Mouse (Mus musculus) adrenal gland, adult 2 months (tissue): Measurements from ENCODE around the gene Vars. TPM values are rescaled to one million over a fixed set of nuclear protein-coding genes. Genes with fewer than 3 reads are reported as not detected.
"Not testable (repeated sequence)": the region's sequence is repeated elsewhere in the genome, so short reads cannot be mapped to it uniquely, and the experiment has no call there.

Experiments used
- DNase-seq: peaks from one replicate; pipeline ENCODE4 v3.0.0; 2021
- polyA plus RNA-seq: library from polyadenylated mRNA; depleted of rRNA; stranded (reverse); fragments of >200 nt; gene quantifications from 2 replicates; pipeline ENCODE4 v1.2.3, GENCODE M21; 2012
- total RNA-seq, 2 experiments: library from RNA; stranded (reverse); gene quantifications; 2 replicates each; pipeline ENCODE4 v1.2.3; 2021

The Vars gene
- total and polyA plus RNA-seq, 3 experiments = 57.9 to 214 (median 60.2) TPM

- peak; percentile 94 for DNase-seq
Measured at GRCm38 (mm10) chr17:34972069-34972749, 28.6 kb upstream of the Vars start, which contains the start of the genes Hspa1a and Hspa1l. TSS of gene Hspa1a (minus strand) at chr17:34972156. TSS of gene Hspa1l (plus strand) at chr17:34972703.

GRCm38 (mm10) chr17:34975581-34976492, 24.9 kb upstream of the Vars start:
- peak; percentile 75 for DNase-seq

DNA sequence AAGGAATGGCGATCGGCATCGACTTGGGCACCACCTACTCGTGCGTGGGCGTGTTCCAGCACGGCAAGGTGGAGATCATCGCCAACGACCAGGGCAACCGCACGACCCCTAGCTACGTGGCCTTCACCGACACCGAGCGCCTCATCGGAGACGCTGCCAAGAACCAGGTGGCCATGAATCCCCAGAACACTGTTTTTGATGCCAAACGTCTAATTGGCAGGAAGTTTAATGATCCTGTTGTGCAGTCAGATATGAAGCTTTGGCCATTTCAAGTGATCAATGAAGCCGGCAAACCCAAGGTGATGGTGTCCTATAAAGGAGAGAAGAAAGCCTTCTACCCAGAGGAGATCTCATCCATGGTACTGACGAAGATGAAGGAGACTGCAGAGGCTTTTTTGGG, 23.8 kb upstream of the Vars start:
- DNase-seq = no peak

GRCm38 (mm10) chr17:34978239-34978638, 22.5 kb upstream of the Vars start:
- DNase-seq = no peak

DNA sequence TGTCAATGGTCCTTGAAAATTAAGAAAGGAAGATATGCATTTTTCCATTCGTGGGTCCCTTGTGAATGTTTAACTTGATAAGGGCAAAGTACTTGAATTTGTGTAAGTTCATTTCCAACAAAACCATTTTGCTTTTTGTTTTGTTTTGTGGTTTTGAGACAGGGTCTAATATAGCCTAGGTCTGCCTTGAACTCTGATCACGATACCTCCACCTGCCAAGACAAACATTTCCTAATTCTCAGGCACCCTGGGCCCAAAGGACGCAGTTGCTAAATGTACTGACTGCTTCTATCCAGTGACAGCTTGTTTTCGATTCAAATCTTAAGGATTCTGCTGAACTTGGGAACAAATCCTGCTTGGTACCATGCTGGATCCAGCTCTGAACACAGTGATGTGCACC, 21.2 kb upstream of the Vars start:
- peak; percentile 25 for DNase-seq

DNA sequence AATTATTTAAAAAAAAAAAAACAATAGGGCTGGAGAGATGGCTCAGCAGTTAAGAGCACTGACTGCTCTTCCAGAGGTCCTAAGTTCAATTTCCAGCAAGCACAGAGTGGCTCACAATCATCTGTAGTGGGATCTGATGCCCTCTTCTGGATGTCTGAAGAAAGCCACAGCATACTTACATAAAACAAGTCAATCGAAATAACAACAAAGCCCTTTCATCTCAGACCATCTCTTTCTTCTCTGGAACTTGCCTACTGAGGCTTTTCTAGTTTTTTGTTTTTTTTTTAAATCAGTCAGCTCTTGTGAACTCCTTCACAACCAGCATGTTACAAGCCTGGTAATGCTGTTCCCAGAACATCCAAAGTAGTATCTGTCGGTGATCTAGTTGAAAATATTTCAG, 20.1 kb upstream of the Vars start:
- DNase-seq = peak; percentile 57

DNA sequence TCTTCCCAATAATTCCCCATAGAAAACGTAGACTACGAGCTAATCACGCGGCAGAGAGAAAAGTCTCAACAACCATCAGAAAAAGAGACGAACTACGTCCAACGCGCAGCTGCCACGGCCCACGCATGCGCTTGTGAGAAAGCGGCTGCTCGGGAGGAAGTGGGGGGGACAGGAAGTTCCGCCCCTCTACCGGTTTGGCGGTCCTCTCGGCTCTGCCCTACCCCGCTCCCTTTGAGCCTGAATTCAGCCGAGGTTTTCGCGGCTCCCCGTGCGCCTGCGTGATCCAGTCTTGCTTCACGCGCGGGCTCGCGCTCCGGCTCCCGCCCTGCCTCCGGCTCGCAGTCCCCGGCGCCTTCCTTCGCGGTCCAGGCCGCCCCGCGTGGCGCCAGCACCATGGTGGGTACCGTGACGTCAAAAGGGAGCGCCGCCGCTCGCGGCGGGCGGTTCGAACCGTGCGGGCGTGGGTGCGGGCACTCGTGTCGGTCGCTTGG, 19.1 kb upstream of the Vars start, which contains the start of gene Lsm2:
TSS of gene Lsm2 (plus strand) at position 173 of the 491 bp plus-strand sequence.
- peak; percentile 96 for DNase-seq

DNA sequence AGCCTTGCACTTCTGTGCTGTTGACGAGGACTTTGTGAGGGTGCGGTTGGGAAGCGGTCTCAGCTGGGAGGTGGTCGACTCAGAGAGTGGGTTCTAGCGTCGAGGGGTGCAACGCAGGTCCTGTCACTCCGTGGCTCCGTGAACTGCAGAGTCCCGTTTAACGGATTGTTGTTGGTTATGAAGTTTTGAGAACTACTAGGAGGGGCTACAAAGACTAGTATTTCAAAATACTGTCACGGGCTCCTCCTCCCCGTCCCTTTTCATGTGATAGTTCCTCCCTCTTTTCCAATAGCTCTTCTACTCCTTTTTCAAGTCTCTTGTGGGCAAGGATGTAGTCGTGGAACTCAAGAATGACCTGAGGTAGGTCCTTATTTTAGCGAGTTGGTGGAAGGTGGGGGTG, 18.5 kb upstream of the Vars start:
- DNase-seq = no peak

DNA sequence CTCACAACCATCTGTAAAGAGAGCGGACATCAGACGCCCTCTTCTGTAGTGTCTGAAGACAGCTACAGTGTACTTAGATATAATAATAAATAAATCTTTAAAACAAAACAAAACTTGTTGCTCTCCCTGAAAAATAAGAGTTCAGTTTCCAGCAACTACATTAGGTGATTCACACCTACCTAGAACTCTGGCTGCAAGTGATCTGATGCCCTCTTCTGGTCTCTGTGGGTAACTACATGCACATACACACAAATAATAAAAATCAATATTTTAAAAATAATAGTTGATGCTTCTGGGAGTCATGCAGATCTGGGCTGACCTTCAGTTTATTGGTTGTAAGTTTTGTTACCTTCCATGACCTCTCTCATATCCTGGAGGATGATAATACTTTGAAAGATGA, 16.6 kb upstream of the Vars start:
- no peak for DNase-seq

- DNase-seq = no peak
Measured at GRCm38 (mm10) chr17:34994751-34995150, 6.0 kb upstream of the Vars start.

DNA sequence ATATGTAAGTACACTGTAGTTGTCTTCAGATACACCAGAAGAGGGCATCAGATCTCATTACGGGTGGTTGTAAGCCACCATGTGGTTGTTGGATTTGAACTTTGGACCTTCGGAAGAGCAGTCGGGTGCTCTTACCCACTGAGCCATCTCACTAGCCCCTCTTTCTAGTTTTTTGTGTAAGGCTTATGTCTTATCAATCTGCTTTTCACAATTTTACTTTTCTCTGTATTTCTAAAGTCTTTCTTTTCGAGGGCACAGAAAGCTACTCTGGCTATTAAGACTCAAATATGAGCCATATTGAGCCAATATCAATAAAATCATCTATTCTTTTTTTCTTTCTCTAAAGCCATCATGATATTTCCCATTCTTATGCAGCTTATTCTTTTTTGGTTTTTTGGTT, 5.6 kb upstream of the Vars start:
- DNase-seq = not testable (repeated sequence)

DNA sequence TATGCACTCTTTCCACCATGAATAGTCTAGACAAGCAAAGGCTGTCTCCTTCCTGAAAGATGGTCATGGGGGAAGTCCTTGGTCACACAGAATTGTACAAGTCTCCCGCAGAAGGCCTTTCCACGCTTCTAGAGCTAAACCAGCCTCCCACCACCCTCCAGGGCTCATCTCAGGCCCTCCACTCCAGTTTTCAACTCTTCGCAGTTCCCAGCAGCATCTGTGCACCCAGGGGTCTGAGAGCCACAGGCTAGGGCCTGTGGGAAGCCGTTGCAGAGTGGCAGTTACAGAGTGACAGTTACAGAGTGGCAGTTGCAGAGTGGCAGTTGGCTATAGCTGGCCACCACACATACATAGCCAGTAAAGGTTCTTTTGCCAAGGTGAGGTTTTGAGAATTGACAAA, 4.9 kb upstream of the Vars start:
- not testable (repeated sequence) for DNase-seq

DNA sequence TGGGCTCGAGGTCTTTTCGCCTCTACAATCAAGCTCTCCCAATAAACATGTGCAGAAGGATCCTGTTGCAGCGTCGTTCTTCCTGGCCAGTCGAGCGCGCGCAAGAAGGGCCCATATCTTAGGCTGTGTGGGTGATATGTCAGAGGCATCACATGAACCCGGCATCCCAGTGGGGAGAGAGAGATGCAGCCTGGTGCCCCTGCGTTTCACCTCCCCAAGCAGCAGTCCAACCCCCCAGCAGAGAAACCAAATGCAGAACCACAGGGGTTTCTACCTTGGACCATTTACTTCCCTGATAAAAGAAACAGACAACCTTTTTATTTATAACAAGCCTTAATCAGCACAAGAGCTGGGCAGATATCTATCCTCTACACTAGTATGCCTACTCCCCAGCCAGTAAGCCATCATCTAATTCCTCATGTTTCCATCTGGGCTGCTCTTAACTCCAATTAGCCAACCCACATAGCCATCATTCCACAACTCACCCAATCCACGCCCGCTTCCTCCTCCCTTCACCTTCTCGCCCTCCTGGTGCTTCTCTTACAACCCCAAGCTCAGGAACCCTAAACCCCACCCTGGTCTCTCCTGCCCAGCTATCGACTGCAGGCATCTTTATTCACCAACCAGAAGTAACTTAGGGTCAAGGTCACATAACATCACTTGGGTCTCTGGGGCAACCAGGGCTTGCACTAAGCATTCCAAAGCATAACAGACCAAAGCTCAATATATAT, 4.2 kb upstream of the Vars start:
- no peak for DNase-seq

DNA sequence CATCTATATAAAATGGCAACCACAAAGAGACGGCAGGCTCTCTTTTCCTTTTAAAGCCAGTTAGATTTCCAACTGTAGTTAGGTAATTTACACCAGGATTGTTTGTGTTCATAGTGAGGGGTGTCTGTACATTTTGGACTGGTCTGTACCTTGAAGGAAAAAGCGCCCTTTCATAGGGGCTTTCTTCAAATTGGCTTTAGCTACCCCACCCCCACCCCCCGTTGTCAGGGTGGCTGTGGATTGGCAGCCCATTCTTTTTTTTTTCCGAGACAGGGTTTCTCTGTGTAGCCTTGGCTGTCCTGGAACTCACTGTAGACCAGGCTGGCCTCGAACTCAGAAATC, 3.7 kb upstream of the Vars start:
- no peak for DNase-seq

- DNase-seq = no peak
Measured at GRCm38 (mm10) chr17:34998526-34999430, 2.0 kb upstream of the Vars start.

- DNase-seq = not testable (repeated sequence)
Measured at GRCm38 (mm10) chr17:34999871-35000716, 693 bp upstream of the Vars start.

- peak; percentile 35 for DNase-seq
Measured at GRCm38 (mm10) chr17:35001452-35002152, 815 bp downstream of the Vars start.

GRCm38 (mm10) chr17:35002153-35002865, 1.5 kb downstream of the Vars start:
- DNase-seq = no peak
